Mouse (Mus musculus): ENCODE results near the gene Fbxo6.

DNA sequence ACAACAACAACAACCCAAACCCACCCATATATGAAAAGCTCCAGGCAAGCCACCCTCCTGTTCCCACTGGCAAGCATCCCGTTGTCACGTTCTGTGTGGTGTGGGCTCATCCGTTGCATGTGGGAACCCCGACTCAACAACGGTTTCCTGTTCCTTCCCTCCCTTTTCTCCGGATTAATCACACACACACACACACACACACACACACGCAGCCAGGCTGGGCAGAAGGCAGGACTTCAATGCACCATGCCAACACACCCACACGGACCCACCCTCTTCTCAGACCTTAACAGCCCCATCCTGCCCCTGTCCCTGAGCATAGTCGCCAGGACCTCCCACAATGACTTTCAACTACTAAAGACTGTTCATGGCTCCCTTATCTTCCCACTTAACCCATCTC is 31.4 kb downstream of the Fbxo6 start:
- no peak for TF ChIP-seq CTCF (IDR thresholded peaks at IDR 0.05; ENCODE audit: low read depth)
- no peak for TF ChIP-seq EP300 (optimal IDR thresholded peaks at IDR 0.05)
